Mouse (Mus musculus) stomach, postnatal 0 days (tissue): ENCODE data around the gene Mrpl53.

Experiments used
- CTCF ChIP-seq: IDR thresholded peaks from 2 replicates; pipeline ENCODE4 v1.5.1; 2016; ENCODE audit warnings: antibody characterized with exemption, low read depth, mild to moderate bottlenecking, moderate library complexity
- EP300 ChIP-seq: optimal IDR thresholded peaks from 2 replicates; pipeline ENCODE3; 2016; ENCODE audit warnings: antibody characterized with exemption

GRCm38 (mm10) chr6:83147280-83147679 lies 38.4 kb downstream of the Mrpl53 start:
- TF ChIP-seq CTCF (no peak), EP300 (no peak)
